Mouse (Mus musculus): ENCODE data around the gene Drc7.
A peak's percentile ranks its signal among the peaks of the same experiment; 100 is the strongest.

Drc7 gene

DNA sequence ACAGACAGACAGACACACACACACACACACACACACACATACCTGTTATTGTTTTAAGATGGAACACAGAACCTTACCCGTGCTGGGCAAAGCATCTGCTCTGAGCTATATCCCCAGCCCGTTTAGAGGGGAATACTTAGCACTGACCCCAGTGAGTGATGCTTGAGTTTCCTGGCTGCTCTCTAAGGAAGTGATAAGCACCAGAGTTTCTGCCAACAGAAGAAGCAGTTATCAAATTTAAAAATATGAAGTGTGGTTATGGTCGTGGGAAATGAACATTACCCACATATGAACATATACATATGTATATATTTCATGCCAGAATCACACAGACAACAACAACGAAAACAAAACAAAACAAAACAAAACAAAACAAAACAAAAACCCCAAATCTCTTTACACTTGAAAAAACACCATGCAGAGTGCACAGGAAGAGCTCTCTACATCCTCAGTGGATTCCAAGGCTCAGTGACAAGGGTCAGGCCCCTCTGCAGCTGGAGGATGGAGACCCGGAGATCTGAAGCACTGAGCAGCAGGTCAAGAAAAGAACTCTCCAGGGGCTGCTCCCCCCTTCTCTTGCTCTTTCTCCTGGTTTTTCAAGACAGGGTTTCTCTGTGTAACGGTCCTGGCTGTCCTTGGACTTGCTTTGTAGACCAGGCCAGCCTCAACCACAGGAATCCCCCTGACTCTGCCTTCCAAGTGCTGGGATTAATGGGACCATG lies 5.1 kb downstream of the Drc7 start:
- DNase-seq, result peak; percentile 57

DNA sequence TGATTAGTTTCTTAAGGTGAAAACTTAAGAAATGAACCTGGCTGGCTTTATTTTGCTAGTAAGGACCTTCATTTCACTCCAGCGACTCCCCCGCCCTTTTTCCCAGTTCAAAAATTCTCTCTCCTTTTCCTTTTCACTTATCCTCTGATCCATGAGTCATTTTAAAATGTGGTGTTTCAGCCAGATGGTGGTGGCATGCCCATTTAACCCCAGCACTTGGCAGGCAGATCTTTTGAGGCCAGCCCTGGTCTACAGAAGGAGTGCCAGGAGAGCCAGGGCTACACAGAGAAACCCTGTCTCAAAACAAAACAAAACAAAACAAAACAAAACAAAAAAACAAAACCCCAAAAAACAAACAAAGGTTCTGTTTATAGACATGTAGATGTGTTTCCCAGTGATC lies 9.6 kb downstream of the Drc7 start:
- DNase-seq, result no peak

DNA sequence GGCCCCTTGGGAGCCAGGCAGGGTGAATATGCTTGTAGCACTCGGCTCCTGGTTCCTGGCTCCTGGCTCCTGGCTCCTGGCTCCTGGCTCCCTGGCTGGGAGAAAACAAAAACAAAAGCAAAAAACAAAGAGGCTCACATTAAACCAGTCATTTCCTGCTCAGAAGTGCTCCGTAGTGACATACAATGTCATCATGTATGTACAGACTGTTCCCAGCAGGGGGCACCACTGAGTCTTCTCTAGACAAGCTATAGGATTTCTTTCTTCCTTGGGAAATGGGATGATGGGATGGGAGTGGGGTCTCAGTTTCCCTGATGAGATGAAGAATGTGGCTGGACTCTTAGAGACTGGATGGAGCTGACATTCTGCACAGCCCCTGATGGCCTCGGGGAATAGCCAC lies 12.7 kb downstream of the Drc7 start:
- DNase-seq, result peak; percentile 84

DNA sequence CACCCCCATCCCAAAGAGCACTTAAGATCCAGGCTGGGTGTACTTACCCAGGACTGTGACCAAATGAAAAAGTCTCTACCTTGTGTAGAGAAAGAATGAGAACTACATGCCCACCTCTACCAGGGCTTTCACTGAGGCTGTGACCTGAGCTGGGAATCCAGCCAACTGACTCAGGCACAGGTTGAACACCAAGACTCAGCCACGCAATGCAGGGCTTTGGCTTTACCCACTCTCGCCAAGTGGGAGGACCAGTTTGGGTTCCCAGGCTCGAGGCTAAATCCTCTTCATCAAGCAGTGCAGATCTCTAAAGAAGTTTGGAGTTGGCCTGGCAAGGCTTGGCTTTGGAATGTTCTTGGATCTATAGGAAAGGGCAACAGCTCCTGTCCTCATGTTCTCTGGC lies 20.6 kb downstream of the Drc7 start:
- DNase-seq, result no peak

DNA sequence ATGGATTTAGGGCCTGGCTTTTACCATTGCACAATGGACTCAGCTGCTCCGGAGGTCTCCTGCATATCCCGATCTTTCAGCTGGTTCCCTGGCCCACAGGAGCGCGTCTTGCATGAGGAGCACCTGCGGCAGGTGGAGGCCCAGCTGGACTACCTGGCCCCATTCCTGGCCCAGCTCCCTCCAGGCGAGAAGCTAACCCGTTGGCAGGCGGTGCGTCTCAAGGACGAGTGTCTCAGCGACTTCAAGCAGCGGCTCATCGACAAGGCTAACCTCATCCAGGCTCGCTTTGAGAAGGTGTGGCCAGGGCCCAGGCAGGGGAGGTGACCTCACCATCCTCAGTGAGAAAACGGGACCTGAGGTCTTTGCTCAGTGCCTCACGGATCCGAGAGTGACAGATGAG lies 21.2 kb downstream of the Drc7 start:
- DNase-seq, result no peak

DNA sequence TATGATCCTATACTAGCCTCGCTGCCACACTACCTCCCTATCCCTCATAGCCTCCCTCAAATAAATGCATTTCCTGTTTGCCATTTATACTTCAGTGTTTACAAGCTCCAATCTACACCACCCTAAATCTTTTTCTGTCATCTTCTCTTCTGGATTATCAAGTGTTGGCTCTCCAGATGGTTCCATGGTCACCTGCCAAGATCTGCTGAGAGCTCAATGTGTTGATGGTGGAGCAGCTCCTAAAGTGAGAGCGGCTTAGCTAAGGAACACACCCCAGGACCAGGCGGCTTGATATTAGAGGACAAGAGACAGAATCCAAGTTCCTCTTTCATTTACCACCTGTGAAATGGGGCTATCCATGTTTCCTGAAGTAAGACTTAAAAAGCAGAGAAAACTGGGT lies 23.2 kb downstream of the Drc7 start:
- DNase-seq, result no peak

DNA sequence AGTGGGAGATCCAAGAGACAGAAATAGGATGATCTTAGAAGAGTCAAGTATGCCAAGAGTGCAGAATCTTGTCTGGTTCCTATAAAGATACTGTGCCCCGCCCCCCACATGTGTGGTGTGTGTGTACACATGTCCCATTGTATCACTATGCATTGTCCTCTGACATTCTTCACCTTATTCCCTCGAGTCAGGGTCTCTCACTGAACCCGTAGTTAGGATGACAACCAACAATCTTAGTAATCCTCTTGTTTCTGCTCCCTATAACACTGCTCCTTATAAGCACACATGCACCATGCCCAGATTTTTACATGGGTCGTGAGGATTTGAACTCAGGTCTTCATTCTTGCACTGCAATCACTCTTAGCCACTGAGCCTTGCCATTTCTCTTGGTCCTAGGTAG lies 24.4 kb downstream of the Drc7 start:
- DNase-seq, result no peak

DNA sequence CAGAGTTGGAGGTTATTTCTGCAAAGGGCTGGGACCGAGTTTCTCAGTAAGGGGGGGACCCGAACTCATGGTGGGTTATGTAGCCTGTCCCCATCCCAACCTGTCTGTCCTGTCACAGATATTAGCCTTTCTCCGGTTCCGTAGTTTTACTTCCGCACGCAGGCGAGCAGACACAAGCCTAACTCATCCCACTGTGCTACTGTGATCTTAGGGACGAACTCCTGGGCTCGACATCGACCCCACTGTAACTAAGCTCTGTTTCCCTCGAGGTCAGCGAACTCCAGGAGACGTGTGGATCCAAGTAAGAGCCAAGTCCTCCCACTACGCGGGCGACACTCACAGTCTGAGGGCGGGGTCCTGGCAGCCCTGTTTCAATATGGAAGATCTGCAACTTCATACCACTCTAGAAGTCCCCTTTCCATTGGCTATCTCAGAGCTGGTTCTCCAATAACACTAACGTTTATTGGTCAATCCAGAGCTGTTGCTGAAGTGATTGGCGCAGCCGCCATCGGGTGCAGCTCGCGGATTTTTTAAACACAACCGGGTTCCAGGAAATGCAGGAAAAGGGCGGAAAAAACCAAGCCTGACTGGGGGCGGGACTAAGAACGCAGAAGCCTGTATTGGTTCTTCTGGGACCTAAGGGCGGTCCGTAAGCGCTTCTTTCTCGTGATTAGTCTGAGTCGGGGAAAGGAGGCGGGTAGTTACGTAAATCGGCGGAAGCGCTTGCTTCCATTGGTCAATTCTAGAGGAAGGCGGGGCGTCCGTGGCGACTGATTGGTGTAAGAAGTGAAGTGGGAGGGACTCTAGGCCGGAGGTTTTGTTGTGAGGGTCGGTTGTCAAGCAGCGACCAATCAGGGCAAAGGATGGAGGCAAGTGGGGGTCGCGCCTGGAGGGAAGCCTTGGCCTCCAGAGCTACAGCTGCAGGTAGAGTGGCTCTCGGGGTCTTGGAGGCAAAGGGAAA lies 25.8 kb downstream of the Drc7 start, which contains the start of gene Katnb1:
Gene Katnb1, plus strand, starts transcription at position 806 of the 961 bp plus-strand sequence.
- DNase-seq, result peak; percentile 98

DNA sequence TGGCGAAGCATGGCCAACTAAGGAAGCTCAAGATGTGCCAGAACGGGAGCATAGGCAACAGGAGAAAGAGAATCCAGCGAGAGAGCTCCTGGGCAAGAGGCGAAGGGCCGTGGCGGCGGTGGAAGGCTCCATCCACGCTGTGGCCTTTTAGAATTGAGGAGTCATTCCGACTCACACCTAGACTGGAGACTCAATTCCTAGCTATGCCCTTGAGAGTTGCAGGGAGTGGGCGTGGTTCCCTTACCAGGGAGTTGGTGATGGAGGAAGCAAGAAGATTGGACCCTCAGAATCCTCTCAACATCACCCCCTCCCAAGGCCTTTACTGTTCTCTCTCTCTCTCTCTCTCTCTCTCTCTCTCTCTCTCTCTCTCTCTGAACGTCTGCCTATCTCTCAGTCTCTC lies 26.7 kb downstream of the Drc7 start:
- DNase-seq, result no peak

DNA sequence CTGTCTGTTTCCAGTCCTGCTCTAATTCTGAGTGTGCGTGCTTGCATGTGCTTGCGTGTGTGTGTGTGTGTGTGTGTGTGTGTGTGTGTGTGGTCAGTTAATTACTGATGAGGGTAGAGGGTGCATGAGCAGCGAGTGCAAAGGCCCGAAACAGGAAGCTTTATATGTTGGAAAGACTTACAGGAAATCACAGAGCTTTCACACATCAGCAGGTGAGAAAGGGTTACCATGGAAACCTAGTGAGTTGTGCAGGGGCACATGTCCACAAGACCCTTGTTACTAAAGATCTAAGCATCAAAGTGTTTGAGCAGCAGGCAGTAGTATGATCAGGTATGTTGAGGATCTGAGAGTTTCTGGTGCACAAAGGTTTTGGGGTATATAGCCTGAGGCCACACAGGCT lies 29.4 kb downstream of the Drc7 start:
- DNase-seq, result no peak

DNA sequence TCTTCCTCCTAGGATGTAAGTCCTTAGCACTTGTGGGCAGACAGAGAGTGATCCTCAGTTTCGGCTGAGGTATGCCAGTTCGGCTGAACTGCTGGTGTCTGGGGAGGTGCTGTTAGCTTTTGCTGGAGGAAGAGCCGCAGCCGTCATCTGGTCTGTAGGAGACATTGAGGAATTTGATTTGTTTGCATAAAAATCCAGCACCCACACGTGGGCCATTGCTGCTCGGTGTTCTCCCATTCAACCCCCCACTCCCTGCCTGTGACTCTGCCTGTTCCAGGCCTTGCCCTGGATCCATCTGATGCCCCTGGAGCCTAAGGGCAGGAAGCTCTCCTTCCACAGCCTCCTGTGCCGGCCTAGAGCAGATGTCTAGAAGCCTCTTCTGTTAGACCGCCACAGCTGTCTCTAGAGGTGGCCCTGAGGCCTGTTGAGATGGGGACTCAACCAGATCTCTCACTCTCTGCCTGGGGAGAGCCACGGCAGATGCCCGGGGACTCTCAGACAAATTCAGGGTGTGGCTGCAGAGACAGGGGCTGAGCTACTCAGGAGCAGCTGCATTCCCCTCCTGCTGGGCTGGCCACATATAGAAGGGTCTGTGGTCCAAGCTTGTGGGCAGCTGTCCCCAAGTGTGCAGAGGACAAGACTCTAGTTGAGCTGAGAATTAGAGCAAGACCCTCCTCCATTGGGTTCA lies 30.0 kb downstream of the Drc7 start:
- DNase-seq, result no peak

DNA sequence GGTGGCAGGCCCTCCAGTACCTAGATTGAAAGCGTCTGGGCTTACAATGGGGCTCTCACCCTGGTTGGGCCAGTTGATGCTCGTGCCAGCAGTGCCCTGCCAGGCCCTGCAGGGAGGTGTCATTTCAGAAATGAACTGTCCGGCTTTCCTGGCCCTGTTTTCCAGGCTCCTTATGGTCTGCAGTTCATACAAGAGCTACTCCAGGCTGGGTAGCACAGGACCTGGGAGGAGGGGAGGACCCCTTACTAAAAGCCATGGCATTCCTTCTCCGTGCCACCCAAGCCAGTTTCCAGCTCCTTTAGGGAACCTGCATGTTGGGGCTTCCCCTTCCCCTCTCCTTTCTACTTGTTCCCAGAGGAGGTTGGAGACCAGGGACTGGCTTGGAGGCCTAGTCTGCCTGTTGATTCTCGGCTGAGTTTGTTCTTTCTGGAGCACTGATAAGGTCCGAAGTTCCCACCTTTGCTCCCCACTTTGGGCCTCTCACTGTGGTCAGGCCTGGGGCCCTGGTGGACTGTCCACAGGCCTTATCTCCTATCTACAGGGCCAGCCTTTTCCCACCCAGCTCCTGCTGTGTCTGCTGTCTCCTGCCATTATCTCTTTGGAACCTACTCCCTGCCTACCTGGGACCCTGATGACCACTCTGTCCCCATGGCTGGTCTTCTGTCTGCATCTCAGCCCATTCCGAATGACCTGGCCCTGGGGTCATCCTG lies 30.7 kb downstream of the Drc7 start:
- DNase-seq, result no peak

DNA sequence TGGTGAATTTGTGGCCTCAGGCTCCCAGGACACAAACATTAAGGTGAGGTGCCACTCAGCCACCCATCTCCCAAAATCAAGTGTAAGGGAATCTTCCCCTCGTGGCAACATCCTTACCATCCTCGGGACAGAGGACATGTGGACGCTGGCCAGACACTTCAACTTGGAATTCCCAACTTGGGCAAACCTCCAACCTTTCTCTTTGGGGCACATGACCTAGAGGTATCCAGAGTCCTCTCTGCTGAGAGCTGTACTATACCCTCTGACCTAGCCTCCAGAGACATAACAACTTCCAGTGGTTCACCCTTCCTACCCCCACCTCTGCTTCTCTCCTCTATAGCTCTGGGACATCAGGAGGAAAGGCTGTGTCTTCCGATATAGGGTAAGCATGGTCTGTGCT lies 38.7 kb downstream of the Drc7 start:
- DNase-seq, result peak; percentile 61

DNA sequence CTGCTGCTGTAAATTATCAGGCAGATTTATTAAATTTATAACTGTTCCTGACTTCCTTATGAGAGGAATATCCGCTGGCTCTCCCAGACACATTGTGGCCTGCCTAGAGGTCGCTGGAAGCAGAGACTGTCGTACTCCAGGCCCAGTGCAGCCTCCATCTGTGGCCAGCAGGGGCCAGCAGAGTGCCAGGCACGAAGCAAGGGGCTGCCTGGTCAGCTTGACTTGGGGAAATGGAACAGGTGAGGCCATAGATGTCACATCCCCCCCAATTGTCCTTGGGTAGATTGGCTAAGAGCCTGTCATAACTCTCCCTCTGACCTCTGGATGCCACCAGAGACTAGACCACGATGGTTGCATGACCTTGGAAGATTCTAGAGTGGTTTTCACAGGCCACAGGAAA lies 44.1 kb downstream of the Drc7 start:
- peak; percentile 90 for DNase-seq

DNA sequence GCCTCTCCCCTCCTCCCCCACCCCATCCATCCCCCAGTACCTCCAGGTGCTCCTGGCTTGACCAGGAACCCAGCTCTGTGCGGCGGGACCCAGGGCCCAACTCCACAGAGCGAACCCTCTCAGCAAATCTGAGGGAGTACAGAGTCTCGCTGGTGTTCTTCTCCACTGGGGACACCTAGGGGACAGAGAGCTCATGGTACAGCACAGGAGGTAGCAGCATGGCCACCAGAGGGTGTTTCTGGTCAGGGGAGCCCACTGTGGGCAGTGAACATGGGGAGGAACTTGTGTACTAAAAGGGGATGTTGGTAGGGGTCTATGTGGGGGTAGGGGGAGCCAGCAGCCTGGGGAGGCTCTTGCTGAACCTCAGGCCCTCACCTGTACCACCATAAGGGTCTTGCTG lies 47.1 kb downstream of the Drc7 start:
- no peak for DNase-seq

DNA sequence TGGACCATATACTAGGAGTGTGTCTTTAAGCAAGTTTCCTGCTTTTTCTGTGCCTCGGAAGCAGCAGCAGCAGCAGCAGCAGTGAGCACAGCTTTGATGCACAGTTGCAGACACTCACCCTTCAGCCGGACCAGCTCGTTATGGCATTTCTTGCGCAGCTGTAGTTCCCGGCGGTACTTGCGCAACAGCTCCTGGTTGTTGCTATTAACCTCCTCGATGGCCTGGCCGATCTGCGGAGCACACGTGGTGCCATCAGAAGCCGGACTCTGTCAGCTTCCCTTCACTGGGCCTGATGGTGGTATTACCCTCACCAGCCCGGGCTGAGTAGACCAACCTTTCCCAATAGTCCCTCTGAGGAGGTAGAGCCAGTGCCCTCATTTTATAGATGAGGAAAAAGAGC lies 52.4 kb downstream of the Drc7 start:
- no peak for DNase-seq

DNA sequence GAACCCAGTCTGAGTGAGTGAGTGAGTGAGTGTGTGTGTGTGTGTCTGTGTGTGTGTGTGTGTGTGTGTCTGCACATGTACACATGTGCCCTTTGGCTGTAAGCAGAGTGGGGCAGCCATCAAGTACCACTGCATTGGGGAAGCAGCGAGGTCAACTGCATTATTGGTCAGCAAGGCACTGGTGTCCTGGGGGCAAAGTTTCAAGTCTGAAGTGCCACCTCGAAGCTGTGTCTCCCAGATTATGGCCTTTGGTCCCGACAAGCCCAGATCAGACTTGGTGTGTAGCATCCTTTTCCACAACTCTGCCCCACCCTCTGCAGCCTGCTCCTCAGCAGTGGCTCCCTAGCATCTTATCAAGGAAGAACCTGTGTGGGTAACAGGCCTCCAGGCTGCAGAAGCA lies 57.7 kb downstream of the Drc7 start:
- no peak for DNase-seq

DNA sequence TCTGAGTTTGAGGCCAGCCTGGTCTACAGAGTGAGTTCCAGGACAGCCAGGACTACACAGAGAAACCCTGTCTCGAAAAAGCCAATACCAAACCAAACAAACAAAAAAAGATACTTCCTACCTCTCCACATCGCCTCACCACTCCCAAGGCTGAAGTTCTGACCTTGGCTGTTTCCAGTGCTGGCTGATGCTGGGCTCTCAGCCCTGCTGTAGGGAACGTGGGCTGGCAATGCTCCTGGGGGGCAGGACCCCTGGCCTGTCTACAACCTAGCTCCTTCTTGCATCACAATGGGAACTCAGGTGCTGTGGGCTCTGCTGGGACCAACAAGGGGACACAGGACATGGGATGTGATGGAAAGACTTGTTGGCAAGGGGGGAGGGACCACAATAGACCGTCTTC lies 58.2 kb downstream of the Drc7 start:
- DNase-seq, result no peak

DNA sequence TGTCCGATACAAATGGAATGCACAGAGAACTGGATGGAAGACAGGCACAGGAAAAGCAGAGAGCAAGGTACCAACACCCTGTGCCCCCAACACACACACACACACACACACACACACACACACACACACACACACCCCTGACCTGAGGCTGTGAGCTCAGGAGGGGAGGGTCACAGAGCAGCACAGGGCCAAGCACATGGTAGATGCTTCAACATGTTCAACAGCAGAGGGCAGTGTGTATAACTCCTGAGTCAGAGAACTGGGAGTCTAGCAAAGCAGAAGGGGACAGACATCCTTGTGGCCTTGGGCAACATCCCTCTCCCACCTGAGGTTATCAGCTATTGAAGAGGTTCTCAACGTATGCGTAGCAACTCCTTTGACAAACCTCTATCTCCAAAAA lies 58.8 kb downstream of the Drc7 start:
- peak; percentile 51 for DNase-seq

DNA sequence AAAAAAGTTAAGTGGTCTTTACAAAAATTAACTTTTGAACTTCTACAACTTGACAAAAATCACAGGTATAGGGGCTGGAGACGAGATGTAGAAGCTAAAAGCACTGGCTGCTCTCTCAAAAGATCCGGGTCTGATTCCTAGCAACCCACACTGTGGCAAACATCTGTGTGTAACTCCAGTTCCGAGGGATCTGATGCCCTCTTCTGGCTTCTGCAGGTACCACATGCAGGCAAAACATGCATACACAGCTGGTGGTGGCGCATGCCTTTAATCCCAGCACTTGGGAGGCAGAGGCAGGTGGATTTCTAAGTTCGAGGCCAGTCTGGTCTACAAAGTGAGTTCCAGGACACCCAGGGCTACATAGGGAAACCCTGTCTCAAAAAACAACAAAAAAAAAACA lies 68.6 kb downstream of the Drc7 start:
- no peak for DNase-seq

DNA sequence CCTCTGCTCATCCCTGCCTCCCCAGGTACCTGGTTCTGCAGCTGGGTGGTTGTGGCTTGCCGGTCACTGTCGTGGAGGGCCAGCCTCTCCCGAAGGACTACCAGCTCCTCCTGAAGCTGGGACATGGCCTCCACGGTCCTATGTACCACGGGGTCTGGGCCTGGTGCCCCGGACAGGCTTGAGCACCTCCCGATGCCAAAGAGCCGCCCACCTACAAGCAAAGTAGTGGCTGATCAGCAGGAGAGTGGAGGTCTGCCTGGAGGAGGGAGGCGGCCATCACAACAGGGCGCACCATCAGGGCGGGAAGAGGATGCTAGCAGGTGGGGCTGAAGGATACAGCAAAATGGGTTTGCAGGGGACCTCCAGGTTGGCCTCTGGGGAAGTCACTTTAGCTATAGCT lies 71.6 kb downstream of the Drc7 start:
- no peak for DNase-seq

DNA sequence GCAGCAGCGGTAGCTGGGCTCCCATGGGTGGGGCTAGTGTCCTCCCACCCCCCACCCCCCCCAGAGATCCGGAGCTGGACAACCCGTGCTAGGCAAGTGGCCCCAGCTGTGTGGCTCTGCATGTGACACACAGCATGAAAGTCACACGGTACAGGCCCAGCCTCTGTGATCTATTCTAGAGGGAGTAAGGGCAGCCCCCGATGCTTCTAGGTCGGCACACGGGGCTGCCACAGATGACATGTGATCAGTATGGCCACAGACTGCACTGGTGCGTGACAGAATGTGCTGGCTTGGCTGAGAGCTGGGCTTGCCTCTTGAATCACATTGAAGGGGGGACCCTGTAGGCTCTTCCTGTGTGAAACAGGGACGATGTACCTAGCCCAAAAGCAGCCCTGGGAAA lies 72.8 kb downstream of the Drc7 start:
- no peak for DNase-seq

Data from kidney, postnatal 10 days (tissue).